Mouse (Mus musculus) brain, embryonic 14.5 days (tissue): ENCODE measurements around the gene Neurod2.

Experiments used
- CTCF ChIP-seq: fragments of 200-500 bp; IDR thresholded peaks from 2 replicates; pipeline ENCODE4 v1.5.1; 2012; ENCODE audit warnings: inconsistent platforms, mild to moderate bottlenecking, moderate library complexity, borderline replicate concordance; ENCODE audit not compliant: insufficient read depth, insufficient read length; ENCODE audit errors: extremely low read depth
- POLR2A ChIP-seq: fragments of 200-500 bp; IDR thresholded peaks from 2 replicates; pipeline ENCODE4 v1.6.1; 2012; ENCODE audit warnings: mild to moderate bottlenecking, inconsistent platforms, borderline replicate concordance; ENCODE audit not compliant: poor library complexity, insufficient read depth, insufficient read length, severe bottlenecking; ENCODE audit errors: extremely low read depth

DNA sequence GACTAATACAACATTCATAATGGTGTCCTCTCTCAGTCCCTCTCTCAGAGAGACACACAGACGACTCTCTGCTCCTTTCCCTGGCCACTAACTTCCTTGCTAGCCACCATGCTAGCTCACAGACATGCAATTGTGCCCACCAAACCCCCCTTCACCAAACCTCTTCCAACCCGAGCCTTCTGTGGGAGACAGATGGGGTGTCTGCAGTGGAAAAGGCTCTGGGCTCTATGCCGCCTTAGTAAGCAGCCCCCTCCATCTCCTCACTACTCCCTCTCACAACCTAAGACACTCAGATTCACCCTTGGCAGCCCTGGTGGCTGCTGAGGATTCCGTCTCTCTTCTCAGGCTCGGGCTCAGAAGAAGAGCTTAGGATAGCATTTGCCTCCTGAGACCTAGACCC, 41.9 kb downstream of the Neurod2 start:
- TF ChIP-seq POLR2A (no peak), CTCF (no peak)
